Mouse (Mus musculus) embryonic facial prominence, embryonic 10.5 days (tissue): ENCODE data around the gene Gtpbp3. TPM values are rescaled to one million over a fixed set of nuclear protein-coding genes. Genes with fewer than 3 reads are reported as not detected.
"Not testable (repeated sequence)": the region's sequence is repeated elsewhere in the genome, so short reads cannot be mapped to it uniquely, and the experiment has no call there.

Experiments used
- DNase-seq: peaks from one replicate; pipeline ENCODE4 v3.0.0-alpha.2; 2017; ENCODE audit warnings: low spot score
- H3K27ac ChIP-seq: fragments of 300-500 bp; sonication (generic); replicated peaks from 2 replicates; pipeline ENCODE4 v1.5.1; 2016; ENCODE audit warnings: mild to moderate bottlenecking
- H3K27me3 ChIP-seq: fragments of 300-500 bp; sonication (generic); replicated peaks from 2 replicates; pipeline ENCODE4 v1.6.1; 2016; ENCODE audit warnings: low read depth, mild to moderate bottlenecking; ENCODE audit not compliant: poor library complexity, severe bottlenecking
- H3K36me3 ChIP-seq: fragments of 300-500 bp; sonication (generic); replicated peaks from 2 replicates; pipeline ENCODE4 v1.6.1; 2016; ENCODE audit warnings: mild to moderate bottlenecking, moderate library complexity
- H3K4me1 ChIP-seq: fragments of 300-500 bp; sonication (generic); 2 replicates; pipeline ENCODE4 v1.6.1; 2016
- H3K4me3 ChIP-seq: fragments of 300-500 bp; sonication (generic); 2 replicates; pipeline ENCODE4 v1.5.1; 2016; ENCODE audit warnings: mild to moderate bottlenecking, moderate library complexity
- H3K9me3 ChIP-seq: fragments of 300-500 bp; sonication (generic); 2 replicates; pipeline ENCODE4 v1.6.1; 2016; ENCODE audit warnings: mild to moderate bottlenecking
- WGBS: fragments of 180-500 bp; shearing (Covaris S2); methylation state at CpG from one replicate; pipeline ENCODE4 v1.1.7; 2016; 5-methylcytosine and 5-hydroxymethylcytosine counted together
- polyA plus RNA-seq: library from polyadenylated mRNA; unstranded; fragments of >200 nt; fragmentation: Nextera tagmentation; extraction: Ambion mirVana; gene quantifications from 2 replicates; pipeline ENCODE4 v1.2.1, GENCODE M21; 2016

The Gtpbp3 gene
- polyA plus RNA-seq, 1 experiment from 2014 or later = 24.5 TPM

DNA sequence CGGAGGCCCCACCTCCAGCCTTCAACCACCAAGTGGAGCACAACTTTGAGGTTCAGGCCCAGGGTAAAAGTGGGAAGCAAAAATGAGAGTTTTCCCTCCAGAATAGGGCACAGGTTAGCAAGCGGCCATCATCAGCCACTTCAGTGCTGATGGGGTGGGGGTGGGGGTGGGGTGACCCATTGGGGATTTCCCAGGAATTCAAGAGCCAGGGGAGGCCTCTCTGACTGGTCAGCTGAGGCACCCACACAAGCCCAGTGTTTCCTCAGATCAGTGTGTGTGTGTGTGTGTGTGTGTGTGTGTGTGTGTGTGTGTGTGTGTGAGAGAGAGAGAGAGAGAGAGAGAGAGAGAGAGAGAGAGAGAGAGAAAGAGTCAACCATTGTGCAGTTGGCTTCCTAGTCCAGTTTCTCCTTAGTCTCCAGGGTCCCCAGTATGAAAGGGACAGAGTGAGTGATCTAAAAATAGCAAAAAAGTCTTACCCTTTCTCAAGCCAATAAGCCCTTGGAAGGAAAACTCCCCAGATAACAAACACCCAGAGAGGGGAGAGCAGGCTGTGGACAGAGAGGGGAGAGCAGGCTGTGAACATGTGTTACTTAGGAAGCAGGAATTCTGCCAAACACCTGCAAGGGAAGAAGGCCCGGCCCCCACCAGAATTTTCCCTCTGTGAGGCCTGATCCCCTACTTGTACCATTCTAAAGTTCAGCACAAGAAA, 39.4 kb downstream of the Gtpbp3 start:
- 51% methylated on average over 3 of the region's 3 CpGs for WGBS
- no peaks in the 10 kb centered on the region for H3K36me3 ChIP-seq
- H3K27ac ChIP-seq = no peak overlapping the region; the same call in 1 of the 2 replicates
- DNase-seq = no peak
- H3K27me3 ChIP-seq = peaks cover 65% of the 10 kb centered on the region
- H3K4me1 ChIP-seq = peaks cover 28% of the 10 kb centered on the region
- H3K9me3 ChIP-seq = no peaks in the 10 kb centered on the region
- no peak overlapping the region for H3K4me3 ChIP-seq

DNA sequence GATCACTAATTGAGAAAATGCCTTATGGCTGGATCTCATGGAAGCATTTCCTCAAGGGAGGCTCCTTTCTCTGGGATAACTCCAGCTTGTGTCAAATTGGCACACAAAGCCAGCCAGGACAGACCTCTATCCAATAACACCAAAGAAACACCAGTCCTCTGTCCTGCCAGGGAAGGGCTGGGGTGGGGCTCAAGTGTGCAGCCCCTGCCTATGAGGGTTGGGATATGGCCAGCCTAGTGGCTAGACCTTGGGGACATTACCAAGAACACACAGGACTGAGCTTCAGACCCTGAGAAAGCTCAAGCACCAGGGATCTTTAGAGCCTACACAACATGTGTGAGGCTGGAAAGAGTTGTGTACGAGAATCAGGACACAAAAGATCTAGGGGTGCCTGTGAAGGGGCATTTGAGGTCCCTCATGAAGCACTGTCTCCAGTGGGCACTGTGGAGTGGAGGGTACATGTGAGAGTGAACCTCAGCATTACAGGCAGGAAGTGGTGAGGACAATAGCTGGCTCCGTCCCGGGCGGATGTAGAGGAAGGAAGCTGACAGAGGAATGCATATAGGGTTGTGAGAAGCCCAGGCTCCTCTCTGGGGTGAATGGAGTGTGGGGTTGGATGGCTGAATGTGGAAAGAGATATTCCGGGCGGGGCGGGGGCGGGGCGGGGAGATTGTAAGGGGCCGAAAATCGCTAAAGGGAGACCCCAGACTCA, 40.6 kb downstream of the Gtpbp3 start:
- Histone ChIP-seq H3K27ac (peak overlapping the region; percentile 71), H3K27me3 (peaks cover 54% of the 10 kb centered on the region), H3K4me3 (no peak overlapping the region), H3K36me3 (no peaks in the 10 kb centered on the region), H3K9me3 (no peaks in the 10 kb centered on the region), H3K4me1 (peaks cover 28% of the 10 kb centered on the region)
- WGBS = 77% methylated on average over 11 of the region's 11 CpGs
- DNase-seq = no peak

DNA sequence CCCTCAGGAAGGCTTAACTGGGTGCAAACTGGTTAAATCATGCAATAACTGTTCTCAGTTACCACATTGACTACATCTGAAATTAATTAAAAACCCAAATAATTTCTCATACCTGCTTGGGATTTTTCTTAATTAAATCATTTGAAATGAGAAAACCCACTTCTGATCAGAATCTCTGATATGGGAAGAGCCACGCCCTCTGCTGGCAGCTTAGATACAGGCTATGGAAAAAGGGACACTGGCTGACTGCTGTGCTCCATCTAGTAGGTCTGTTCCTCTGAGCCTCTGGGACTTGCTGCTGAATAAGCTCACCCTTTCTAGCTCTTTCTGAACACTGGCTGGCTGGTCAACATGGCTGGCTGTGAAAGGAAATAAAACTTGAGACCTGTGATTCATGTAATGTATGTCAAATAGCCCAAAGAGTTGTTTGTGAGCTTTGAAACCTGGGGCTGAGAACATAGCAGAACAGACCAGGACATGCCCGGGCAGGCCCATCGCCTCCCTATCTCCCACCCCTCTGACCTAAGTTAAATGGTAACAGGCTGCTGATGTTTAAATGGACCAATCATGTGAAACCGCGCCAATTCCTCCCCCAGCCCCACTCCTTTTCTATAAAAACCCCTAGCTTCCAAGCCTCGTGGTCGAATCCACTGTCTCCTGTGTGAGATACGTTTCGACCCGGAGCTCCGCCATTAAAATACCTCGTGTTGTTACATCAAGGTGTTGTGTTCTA, 43.0 kb downstream of the Gtpbp3 start:
- not testable (repeated sequence) for DNase-seq, H3K27ac ChIP-seq
- WGBS = 72% methylated on average over 8 of the region's 12 CpGs

DNA sequence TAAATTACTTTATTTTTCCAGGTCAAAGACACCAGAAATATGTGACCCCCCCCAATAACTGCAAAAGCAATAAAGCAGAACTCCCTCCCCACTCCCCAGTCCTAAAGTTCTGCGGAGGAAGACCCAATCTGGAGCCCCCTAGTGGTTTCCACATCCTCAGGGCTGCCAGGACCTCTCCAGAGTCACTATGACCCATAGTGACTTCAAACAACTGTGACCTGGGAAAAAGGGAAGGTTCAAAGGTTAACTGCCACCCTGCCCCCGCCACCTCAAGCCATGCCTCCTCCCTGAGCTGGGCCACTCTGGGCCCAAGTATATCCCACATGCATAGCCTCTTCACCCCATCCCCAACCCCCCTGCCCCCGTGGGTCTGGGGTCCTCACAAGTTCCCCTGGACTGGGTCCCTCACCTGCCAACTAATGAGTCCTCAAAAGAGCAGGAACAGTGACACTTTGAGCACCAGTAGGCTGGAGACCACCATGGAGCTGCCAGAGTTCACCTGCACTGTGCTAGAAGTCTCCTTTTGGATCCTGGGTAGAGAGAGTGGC, 46.4 kb downstream of the Gtpbp3 start:
- no peaks in the 10 kb centered on the region for H3K36me3 ChIP-seq
- H3K27ac ChIP-seq = no peak overlapping the region
- peaks cover 22% of the 10 kb centered on the region for H3K4me1 ChIP-seq
- H3K9me3 ChIP-seq = no peaks in the 10 kb centered on the region
- DNase-seq = no peak
- 37% methylated on average over 3 of the region's 3 CpGs for WGBS
- no peak overlapping the region for H3K4me3 ChIP-seq
- peaks cover 48% of the 10 kb centered on the region for H3K27me3 ChIP-seq

More for the DNA sequence above, 43.0 kb downstream of the Gtpbp3 start:
- H3K27me3 ChIP-seq = peaks cover 47% of the 10 kb centered on the region
- H3K36me3 ChIP-seq, H3K4me3 ChIP-seq, H3K9me3 ChIP-seq: not testable (repeated sequence)
- H3K4me1 ChIP-seq = peaks cover 22% of the 10 kb centered on the region

DNA sequence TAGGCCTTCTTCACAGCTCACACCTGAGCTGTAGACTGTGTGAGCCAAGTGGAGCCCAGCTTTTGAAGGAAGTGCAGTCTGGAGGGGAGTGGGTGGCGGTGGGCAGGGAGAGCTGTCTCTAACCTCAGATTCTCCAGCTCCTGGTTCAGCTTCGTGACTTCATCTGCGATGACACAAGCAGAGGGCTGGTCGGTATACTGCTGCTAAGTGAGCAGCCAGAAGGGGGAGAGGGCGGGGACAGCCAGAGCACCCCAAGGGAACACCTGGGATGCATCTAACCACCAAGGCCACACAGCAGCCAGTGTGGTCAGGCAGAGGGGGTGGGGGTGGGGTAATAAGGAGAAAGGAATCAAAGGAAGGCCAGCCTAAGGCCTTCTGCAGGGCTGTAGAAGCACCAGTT, 47.8 kb downstream of the Gtpbp3 start:
- Histone ChIP-seq H3K4me1 (peaks cover 22% of the 10 kb centered on the region), H3K27ac (no peak overlapping the region), H3K36me3 (no peaks in the 10 kb centered on the region), H3K4me3 (no peak overlapping the region), H3K9me3 (no peaks in the 10 kb centered on the region), H3K27me3 (peaks cover 53% of the 10 kb centered on the region)
- 57% methylated on average over 5 of the region's 5 CpGs for WGBS
- DNase-seq = no peak

DNA sequence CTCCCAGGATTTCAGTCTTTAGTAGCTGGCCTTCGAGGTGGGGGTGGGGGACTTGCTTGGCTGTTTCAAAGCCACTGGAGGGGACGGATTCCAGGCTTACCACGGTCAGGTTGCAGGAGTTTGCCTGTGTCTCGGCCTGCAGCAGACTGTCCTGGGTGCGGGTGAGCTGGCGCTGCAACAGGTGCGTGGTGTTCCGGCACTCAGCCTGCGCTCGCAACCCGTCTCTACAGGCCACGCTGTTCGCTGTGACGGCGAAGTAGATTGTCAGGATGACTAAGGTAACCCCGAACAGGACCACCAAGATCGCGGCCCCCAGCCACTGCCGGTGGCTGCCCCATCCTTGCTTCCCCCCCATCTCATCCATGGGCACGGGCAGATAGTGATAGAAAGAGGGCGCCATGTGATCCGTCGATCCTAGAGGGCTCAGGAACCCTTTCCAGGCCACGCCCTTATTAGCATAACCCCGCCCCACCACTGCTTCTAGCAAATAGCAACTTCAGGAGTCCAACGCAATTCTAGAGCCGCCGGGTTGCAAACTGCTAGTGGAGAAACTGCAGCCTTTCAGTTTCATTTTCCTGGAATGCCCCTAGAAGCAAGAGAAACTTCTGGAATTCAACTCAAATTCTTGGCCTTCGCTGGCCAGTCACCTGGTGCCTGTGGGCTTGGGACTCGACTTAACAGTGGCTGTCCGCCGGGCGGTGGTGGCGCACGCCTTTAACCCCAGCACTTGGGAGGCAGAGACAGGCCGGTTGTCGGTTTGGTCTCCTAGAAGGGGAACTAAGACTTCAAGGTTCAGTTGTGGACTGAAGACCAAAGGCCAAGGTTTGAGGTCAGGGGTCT, 49.3 kb downstream of the Gtpbp3 start, which contains the start of gene Bst2:
Gene Bst2 (minus strand): TSS at position 429 of the 840 bp plus-strand sequence.
- Histone ChIP-seq H3K27ac (peak within 1 kb of the TSS; percentile 77), H3K27me3 (peaks cover 53% of the 10 kb centered on the region), H3K36me3 (no peaks in the 10 kb centered on the region), H3K4me3 (peak within 1 kb of the TSS; percentile 58), H3K4me1 (peaks cover 22% of the 10 kb centered on the region), H3K9me3 (no peaks in the 10 kb centered on the region)
- 4% methylated on average over 37 of the region's 37 CpGs for WGBS
- DNase-seq = peak; percentile 84

DNA sequence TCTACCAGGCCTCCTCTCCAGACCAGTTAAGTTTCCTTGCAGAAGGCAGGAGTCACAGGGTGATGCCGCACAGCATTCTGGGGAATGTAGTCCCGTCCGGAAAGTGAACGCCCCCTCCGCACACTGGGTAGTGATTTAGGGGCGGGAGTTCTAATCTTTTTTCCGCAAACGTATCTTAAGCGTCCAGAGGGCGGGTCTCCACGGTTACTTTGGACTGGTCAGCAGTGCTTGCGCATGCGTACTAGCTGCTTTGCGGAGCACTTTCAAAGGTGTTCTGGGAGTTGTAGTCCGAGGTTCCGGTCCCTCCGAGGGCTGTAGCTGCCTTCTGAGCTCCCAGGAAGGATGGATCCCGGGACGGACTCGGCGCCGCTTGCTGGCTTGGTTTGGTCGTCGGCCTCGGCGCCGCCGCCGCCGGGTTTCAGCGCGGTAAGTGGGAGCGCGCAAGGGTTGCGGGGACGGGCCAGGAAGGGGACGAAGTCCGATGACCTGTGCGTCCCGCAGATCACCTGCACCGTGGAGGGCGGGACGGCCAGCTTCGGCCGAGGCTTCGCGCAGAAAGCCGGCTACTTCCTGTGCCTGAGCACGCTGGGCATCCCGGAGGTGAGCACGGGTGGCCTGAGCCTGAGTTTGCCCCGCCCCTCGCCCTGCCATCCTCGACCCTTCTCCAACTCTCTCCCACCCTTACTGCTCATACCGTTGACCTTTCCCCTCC, 54.9 kb downstream of the Gtpbp3 start, which contains the start of gene Mvb12a:
Gene Mvb12a (plus strand): TSS at position 291 of the 712 bp plus-strand sequence.
- Histone ChIP-seq H3K27me3 (peaks cover 17% of the 10 kb centered on the region), H3K27ac (peak within 1 kb of the TSS; percentile 82), H3K36me3 (peaks cover 27% of the 10 kb centered on the region), H3K9me3 (no peaks in the 10 kb centered on the region), H3K4me3 (peak within 1 kb of the TSS; percentile 84), H3K4me1 (peaks cover 17% of the 10 kb centered on the region)
- peak; percentile 96 for DNase-seq
- WGBS = under 1% methylated on average over 55 of the region's 55 CpGs

DNA sequence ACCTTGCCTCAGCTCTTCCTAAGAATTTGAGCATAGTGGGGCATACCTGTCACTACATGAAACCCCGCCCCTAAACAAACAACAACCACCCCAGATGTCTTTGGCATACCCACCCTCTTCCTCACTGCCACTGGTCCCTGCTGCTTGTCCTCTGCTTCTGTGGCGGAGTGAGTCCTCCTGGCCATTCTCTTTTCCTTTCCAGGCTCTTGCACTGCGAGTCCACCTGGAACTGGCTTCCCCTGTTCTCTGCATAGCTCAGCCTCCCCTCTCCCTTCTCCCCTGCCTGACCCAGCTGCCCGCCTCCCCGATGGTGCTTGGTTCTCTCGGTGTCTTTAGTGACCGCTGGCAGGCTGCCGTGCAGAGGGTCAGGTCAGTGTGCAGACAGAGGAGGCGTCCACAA, 55.9 kb downstream of the Gtpbp3 start:
- Histone ChIP-seq H3K9me3 (no peaks in the 10 kb centered on the region), H3K4me1 (peaks cover 13% of the 10 kb centered on the region), H3K27ac (no peak overlapping the region), H3K27me3 (peaks cover 8% of the 10 kb centered on the region), H3K36me3 (peaks cover 36% of the 10 kb centered on the region), H3K4me3 (peak overlapping the region; percentile 84)
- 88% methylated on average over 9 of the region's 9 CpGs for WGBS
- no peak for DNase-seq

DNA sequence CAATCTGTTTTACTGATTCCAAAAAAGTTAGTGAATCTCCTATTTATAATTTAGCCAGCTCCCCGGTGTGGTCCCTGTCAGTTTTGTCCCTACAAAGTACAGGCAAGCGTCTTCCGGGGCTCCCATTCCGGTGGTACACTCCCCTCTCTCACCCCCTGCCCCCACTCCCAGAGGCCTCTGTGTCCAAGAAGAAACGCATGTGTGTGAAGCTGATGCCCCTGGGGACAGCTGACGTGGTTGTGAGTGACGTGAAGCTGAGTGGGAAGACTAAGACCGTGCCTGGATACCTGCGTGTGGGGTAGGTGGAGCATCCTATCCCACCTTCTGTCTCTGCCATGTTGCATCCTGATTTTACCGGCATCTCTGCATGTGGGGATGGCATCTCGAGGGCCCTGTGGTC, 57.1 kb downstream of the Gtpbp3 start:
- peaks cover 37% of the 10 kb centered on the region for H3K36me3 ChIP-seq
- H3K9me3 ChIP-seq = no peaks in the 10 kb centered on the region
- 0 out of 2 replicates have a peak, but pooled peaks cover under 1% of the 10 kb centered on the region for H3K27me3 ChIP-seq
- H3K27ac ChIP-seq = no peak overlapping the region
- H3K4me3 ChIP-seq = no peak overlapping the region
- 93% methylated on average over 11 of the region's 11 CpGs for whole genome bisulfite sequencing
- no peak for DNase-seq
- peaks cover 13% of the 10 kb centered on the region for H3K4me1 ChIP-seq

DNA sequence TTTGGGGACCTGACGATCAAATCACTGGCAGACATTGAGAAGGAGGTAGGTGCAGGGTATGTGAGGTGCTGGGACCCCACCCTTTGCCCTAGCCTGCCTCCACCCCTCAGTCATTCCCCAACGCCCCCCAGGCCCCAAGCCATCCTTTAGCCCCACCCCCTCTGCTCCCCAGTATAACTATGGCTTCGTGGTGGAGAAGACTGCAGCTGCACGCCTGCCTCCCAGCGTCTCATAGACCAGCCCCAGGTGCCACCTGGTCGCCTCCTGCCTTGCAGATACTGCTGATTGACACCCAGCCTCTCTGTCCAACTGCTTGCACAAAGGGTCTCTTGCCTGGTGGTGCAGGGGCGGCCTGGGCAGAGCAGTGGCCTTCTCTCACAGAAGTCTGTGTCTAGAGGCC, 59.7 kb downstream of the Gtpbp3 start:
- WGBS = 89% methylated on average over 7 of the region's 7 CpGs
- DNase-seq = no peak
- H3K4me1 ChIP-seq = peaks cover 18% of the 10 kb centered on the region

More for the DNA sequence above, 59.7 kb downstream of the Gtpbp3 start:
- Histone ChIP-seq H3K27me3 (no peaks in the 10 kb centered on the region), H3K4me3 (no peak overlapping the region), H3K27ac (no peak overlapping the region), H3K9me3 (no peaks in the 10 kb centered on the region), H3K36me3 (peaks cover 37% of the 10 kb centered on the region)
